Comparison of ENCODE assay signal across 8 mouse cellular contexts in genomic region chr9:58554056-58554907, GRCm38 (mm10). TPM values are rescaled to one million over a fixed set of nuclear protein-coding genes. Genes with fewer than 3 reads are reported as not detected.
DNase-seq lines count a peak whose midpoint lies in the region; ATAC-seq and TF ChIP-seq lines count a peak whose summit lies in the region.

No protein-coding gene starts in this region.

- H3K9me3 ChIP-seq in forebrain, embryonic 15.5 days, result no peaks in the 10 kb centered on the region
- H3K9me3 ChIP-seq in liver, embryonic 11.5 days (ENCODE audit: control insufficient read depth, low read length), result no peaks in the 10 kb centered on the region
- H3K9me3 ChIP-seq in stomach, embryonic 16.5 days (replicated peaks; ENCODE audit: control insufficient read depth, low read length), result no peaks in the 10 kb centered on the region

- peak overlapping the region; percentile 69 for H3K4me3 ChIP-seq in lung, adult 2 months (replicated peaks; ENCODE audit: extremely low read depth, low read depth, low read length)
- H3K4me3 ChIP-seq in forebrain, embryonic 15.5 days, result peak overlapping the region; percentile 87
- peak overlapping the region; percentile 80 for H3K4me3 ChIP-seq in liver, embryonic 11.5 days (ENCODE audit: low read depth, low read length)
- peak overlapping the region; percentile 81 for H3K4me3 ChIP-seq in stomach, embryonic 16.5 days (replicated peaks; ENCODE audit: low read length)

- H3K36me3 ChIP-seq in forebrain, embryonic 15.5 days, result no peaks in the 10 kb centered on the region
- H3K36me3 ChIP-seq in liver, embryonic 11.5 days (ENCODE audit: control insufficient read depth, insufficient read depth, low read length), result no peaks in the 10 kb centered on the region
- H3K36me3 ChIP-seq in stomach, embryonic 16.5 days (ENCODE audit: control insufficient read depth, insufficient read depth, low read length), result no peaks in the 10 kb centered on the region

- TF ChIP-seq CTCF in lung, adult 2 months (IDR thresholded peaks at IDR 0.05; ENCODE audit: insufficient read depth, low read length), result no peak

- peak overlapping the region; percentile 90 for H3K4me2 ChIP-seq in forebrain, embryonic 15.5 days (replicated peaks)
- H3K4me2 ChIP-seq in liver, embryonic 11.5 days, result peak overlapping the region; percentile 98
- H3K4me2 ChIP-seq in stomach, embryonic 16.5 days (ENCODE audit: low read depth, low read length), result peak overlapping the region; percentile 88

- peak; percentile 42 for ATAC-seq in forebrain, embryonic 15.5 days (replicated peaks)
- no peak for ATAC-seq in liver, embryonic 11.5 days (replicated peaks; ENCODE audit: low FRiP score)
- ATAC-seq in stomach, embryonic 16.5 days (ENCODE audit: insufficient read depth, low FRiP score), result no peak
- no peak for ATAC-seq in erythroid progenitor cell, adult 5-6 weeks (replicated peaks; ENCODE audit: low FRiP score, poor library complexity, severe bottlenecking)

- WGBS in lung, adult 2 months, result 15% methylated on average over 23 of the region's 23 CpGs
- WGBS in forebrain, embryonic 15.5 days, result 13% methylated on average over 23 of the region's 23 CpGs
- WGBS in liver, embryonic 11.5 days, result 19% methylated on average over 23 of the region's 23 CpGs
- 6% methylated on average over 23 of the region's 23 CpGs for WGBS in stomach, embryonic 16.5 days

- DNase-seq in lung, adult 2 months, result no peak
- no peak for DNase-seq in lung, postnatal 36 days
- DNase-seq in cerebellum, adult 8-10 months, result peak; percentile 53
- DNase-seq in liver, embryonic 11.5 days (ENCODE audit: low spot score), result peak; percentile 55
- DNase-seq in gastrocnemius, adult 18-20 months (ENCODE audit: low spot score), result no peak

- H3K4me1 ChIP-seq in lung, adult 2 months (ENCODE audit: control insufficient read depth, insufficient read depth, low read length), result peaks cover 17% of the 10 kb centered on the region
- peaks cover 35% of the 10 kb centered on the region for H3K4me1 ChIP-seq in forebrain, embryonic 15.5 days
- H3K4me1 ChIP-seq in liver, embryonic 11.5 days (replicated peaks; ENCODE audit: control insufficient read depth, insufficient read depth, low read length), result peaks cover 25% of the 10 kb centered on the region
- H3K4me1 ChIP-seq in stomach, embryonic 16.5 days (ENCODE audit: control insufficient read depth, insufficient read depth, low read length), result peaks cover 49% of the 10 kb centered on the region

- peak overlapping the region; percentile 96 for H3K27ac ChIP-seq in forebrain, embryonic 15.5 days (replicated peaks)
- H3K27ac ChIP-seq in liver, embryonic 11.5 days (ENCODE audit: low read depth, low read length), result peak overlapping the region; percentile 60
- H3K27ac ChIP-seq in stomach, embryonic 16.5 days (ENCODE audit: low read length), result peak overlapping the region; percentile 97

- H3K27me3 ChIP-seq in forebrain, embryonic 15.5 days, result no peaks in the 10 kb centered on the region
- 0 out of 2 replicates have a peak, but pooled peaks cover 8% of the 10 kb centered on the region for H3K27me3 ChIP-seq in liver, embryonic 11.5 days (replicated peaks; ENCODE audit: control insufficient read depth, insufficient read depth, low read length)
- no peaks in the 10 kb centered on the region for H3K27me3 ChIP-seq in stomach, embryonic 16.5 days (ENCODE audit: control insufficient read depth, insufficient read depth, low read length)

- peak overlapping the region; percentile 98 for H3K9ac ChIP-seq in forebrain, embryonic 15.5 days (replicated peaks)
- peak overlapping the region; percentile 78 for H3K9ac ChIP-seq in liver, embryonic 11.5 days (ENCODE audit: low read depth, low read length)
- peak overlapping the region; percentile 92 for H3K9ac ChIP-seq in stomach, embryonic 16.5 days (ENCODE audit: low read length)

- 0 out of 2 replicates have a peak, but pooled peaks have one; percentile 7 for TF ChIP-seq POLR2A in lung, adult 2 months (IDR thresholded peaks at IDR 0.05; ENCODE audit: borderline replicate concordance, extremely low read depth, low read depth, low read length)

RNA-seq across cellular contexts. Expression of gene Cd276, which starts 1.0 kb away (rescaled TPM):
- 6.8 and 8.8 TPM in 2 replicates for polyA plus RNA-seq in lung, adult 2 months (2012; rRNA removed)
- 30.9 and 31.0 TPM in 2 replicates for polyA plus RNA-seq in forebrain, embryonic 15.5 days (2015; fragmentation: Nextera tagmentation; extraction: Ambion mirVana)
- 14.9 and 17.8 TPM in 2 replicates for polyA plus RNA-seq in liver, embryonic 11.5 days (2014; fragmentation: Nextera tagmentation; extraction: Ambion mirVana)
- 30.4 and 31.2 TPM in 2 replicates for polyA plus RNA-seq in stomach, embryonic 16.5 days (2015; fragmentation: Nextera tagmentation; extraction: Ambion mirVana)
- 0.36 TPM in 1 of 2 replicates, not detected in the other for total RNA-seq in erythroid progenitor cell, adult 5-6 weeks (2015; ENCODE audit: low replicate concordance)
- not detected in 2 replicates for total RNA-seq in erythroid progenitor cell, adult 5-6 weeks (2017; ENCODE audit: low replicate concordance)
- 10 to 100 TPM in 1 of 2 experiments, 1 to 10 TPM in 1; 8.5 to 13.5 TPM for total RNA-seq in gastrocnemius, adult 18-20 months (2021)

RNA-seq across cellular contexts. Expression of gene Nptn, which starts 27.8 kb away (rescaled TPM):
- polyA plus RNA-seq in lung, adult 2 months (2012; rRNA removed), result 465 and 530 TPM in 2 replicates
- polyA plus RNA-seq in forebrain, embryonic 15.5 days (2015; fragmentation: Nextera tagmentation; extraction: Ambion mirVana), result 127 and 145 TPM in 2 replicates
- 113 and 114 TPM in 2 replicates for polyA plus RNA-seq in liver, embryonic 11.5 days (2014; fragmentation: Nextera tagmentation; extraction: Ambion mirVana)
- polyA plus RNA-seq in stomach, embryonic 16.5 days (2015; fragmentation: Nextera tagmentation; extraction: Ambion mirVana), result 155 and 165 TPM in 2 replicates
- 415 and 552 TPM in 2 replicates for total RNA-seq in erythroid progenitor cell, adult 5-6 weeks (2015; ENCODE audit: low replicate concordance)
- 202 and 230 TPM in 2 replicates for total RNA-seq in erythroid progenitor cell, adult 5-6 weeks (2017; ENCODE audit: low replicate concordance)
- 100 to 1,000 TPM; 116 to 123 TPM for total RNA-seq in gastrocnemius, adult 18-20 months (2021)

Comparison
In these comparisons a context has a peak if more than half of its experiments do, and no peak if none do; other contexts are left out.
1. DNase-seq: peak in cerebellum, adult 8-10 months (single experiment) and liver, embryonic 11.5 days (single experiment); none in lung, adult 2 months (single experiment), lung, postnatal 36 days (single experiment) and gastrocnemius, adult 18-20 months (single experiment).
2. Peak in every context shown above with its lines, with median percentiles within 50 percentile points of each other: H3K4me3 ChIP-seq, H3K27ac ChIP-seq, H3K4me2 ChIP-seq and H3K9ac ChIP-seq.